Mouse (Mus musculus): ENCODE data around the gene Dusp27.
"Not testable (repeated sequence)": the region's sequence is repeated elsewhere in the genome, so short reads cannot be mapped to it uniquely, and the experiment has no call there.

Dusp27 gene

GRCm38 (mm10) chr1:166146626-166147025, 18.9 kb upstream of the Dusp27 start:
- no peak for DNase-seq (ENCODE audit: extremely low read depth, low read depth, low spot score)

- DNase-seq (ENCODE audit: extremely low read depth, low read depth, low spot score): no peak
Observed at GRCm38 (mm10) chr1:166142369-166142768, 14.6 kb upstream of the Dusp27 start.

- not testable (repeated sequence) for DNase-seq (ENCODE audit: extremely low read depth, low read depth, low spot score)
Observed at GRCm38 (mm10) chr1:166141868-166142267, 14.1 kb upstream of the Dusp27 start.

- DNase-seq (ENCODE audit: extremely low read depth, low read depth, low spot score): no peak
Observed at GRCm38 (mm10) chr1:166139620-166140184, 12.0 kb upstream of the Dusp27 start.

- no peak for DNase-seq (ENCODE audit: extremely low read depth, low read depth, low spot score)
Observed at GRCm38 (mm10) chr1:166139113-166139512, 11.4 kb upstream of the Dusp27 start.

GRCm38 (mm10) chr1:166138136-166138535, 10.4 kb upstream of the Dusp27 start:
- DNase-seq (ENCODE audit: extremely low read depth, low read depth, low spot score): no peak

GRCm38 (mm10) chr1:166137244-166137938, 9.7 kb upstream of the Dusp27 start:
- DNase-seq (ENCODE audit: extremely low read depth, low read depth, low spot score): no peak

GRCm38 (mm10) chr1:166135091-166135740, 7.5 kb upstream of the Dusp27 start:
- DNase-seq (ENCODE audit: extremely low read depth, low read depth, low spot score): no peak

GRCm38 (mm10) chr1:166132367-166132766, 4.6 kb upstream of the Dusp27 start:
- DNase-seq (ENCODE audit: extremely low read depth, low read depth, low spot score): no peak

- DNase-seq (ENCODE audit: extremely low read depth, low read depth, low spot score): no peak
Observed at GRCm38 (mm10) chr1:166130224-166130860, 2.6 kb upstream of the Dusp27 start, which contains the start of gene Gpa33. Gene Gpa33 (plus strand): TSS chr1:166130238.

GRCm38 (mm10) chr1:166128551-166128950, 829 bp upstream of the Dusp27 start:
- DNase-seq (ENCODE audit: extremely low read depth, low read depth, low spot score): no peak

- DNase-seq (ENCODE audit: extremely low read depth, low read depth, low spot score): no peak
Observed at GRCm38 (mm10) chr1:166126795-166127194, 927 bp downstream of the Dusp27 start.

- DNase-seq (ENCODE audit: extremely low read depth, low read depth, low spot score): no peak
Observed at GRCm38 (mm10) chr1:166126290-166126689, 1.4 kb downstream of the Dusp27 start.

GRCm38 (mm10) chr1:166124932-166125593, 2.7 kb downstream of the Dusp27 start:
- DNase-seq (ENCODE audit: extremely low read depth, low read depth, low spot score): no peak

GRCm38 (mm10) chr1:166123751-166124150, 4.0 kb downstream of the Dusp27 start:
- DNase-seq (ENCODE audit: extremely low read depth, low read depth, low spot score): no peak

- no peak for DNase-seq (ENCODE audit: extremely low read depth, low read depth, low spot score)
Observed at GRCm38 (mm10) chr1:166123045-166123444, 4.7 kb downstream of the Dusp27 start.

- no peak for DNase-seq (ENCODE audit: extremely low read depth, low read depth, low spot score)
Observed at GRCm38 (mm10) chr1:166122114-166122513, 5.6 kb downstream of the Dusp27 start.

- DNase-seq (ENCODE audit: extremely low read depth, low read depth, low spot score): no peak
Observed at GRCm38 (mm10) chr1:166117866-166118639, 9.7 kb downstream of the Dusp27 start.

- DNase-seq (ENCODE audit: extremely low read depth, low read depth, low spot score): no peak
Observed at GRCm38 (mm10) chr1:166115719-166116118, 12.0 kb downstream of the Dusp27 start.

- no peak for DNase-seq (ENCODE audit: extremely low read depth, low read depth, low spot score)
Observed at GRCm38 (mm10) chr1:166114986-166115385, 12.7 kb downstream of the Dusp27 start.
